Mouse (Mus musculus): ENCODE data around the gene Armc5. TPM values are rescaled to one million over a fixed set of nuclear protein-coding genes. Genes with fewer than 3 reads are reported as not detected.

Armc5 gene
- polyA plus RNA-seq, 1 experiment = 16.7 TPM

- Histone ChIP-seq H3K36me3 (ENCODE audit: control insufficient read depth, insufficient read depth) (no peaks in the 10 kb centered on the region), H3K79me3 (ENCODE audit: low read depth) (no peaks in the 10 kb centered on the region), H3K27me3 (ENCODE audit: control insufficient read depth, insufficient read depth, insufficient read length) (peaks cover 19% of the 10 kb centered on the region), H3K4me3 (ENCODE audit: insufficient read depth, poor library complexity, severe bottlenecking) (no peak overlapping the region), H3ac (ENCODE audit: control insufficient read depth, insufficient read length, low read depth) (no peak overlapping the region), H3K79me2 (ENCODE audit: control insufficient read depth, insufficient read depth) (no peaks in the 10 kb centered on the region)
- TF ChIP-seq MAX (IDR thresholded peaks at IDR 0.05) (no peak), MYOG (IDR thresholded peaks at IDR 0.05; ENCODE audit: control insufficient read depth, extremely low read depth, insufficient read length) (no peak), CTCF (IDR thresholded peaks at IDR 0.05; ENCODE audit: control insufficient read depth, insufficient read depth, insufficient read length) (peak; percentile 24), MYOD1 (IDR thresholded peaks at IDR 0.05; ENCODE audit: control insufficient read depth, insufficient read length, low read depth) (no peak), FOSL1 (IDR thresholded peaks at IDR 0.05; ENCODE audit: insufficient read depth, low read length, poor library complexity, severe bottlenecking) (no peak)
Observed at GRCm38 (mm10) chr7:128208187-128208586, 29.0 kb upstream of the Armc5 start.

DNA sequence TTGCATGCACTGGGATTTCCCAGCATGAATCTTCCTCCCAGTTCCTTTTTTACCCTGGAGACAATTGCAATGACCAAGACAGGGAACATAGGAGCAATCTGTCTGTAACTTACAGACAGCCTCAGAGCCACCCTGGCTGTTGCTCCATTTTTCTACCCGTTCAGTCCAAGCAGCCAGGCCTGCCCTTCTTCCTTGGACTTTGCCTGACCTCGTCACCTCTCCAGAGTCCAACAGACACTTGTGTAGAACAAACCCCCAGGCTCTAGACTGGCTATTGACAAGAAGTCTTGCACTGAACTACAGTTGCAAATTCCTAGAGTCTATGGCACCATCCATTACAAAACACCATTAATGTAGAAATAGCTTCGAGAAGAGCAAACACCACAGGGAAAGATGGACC lies 27.3 kb upstream of the Armc5 start:
- H3K36me3 ChIP-seq (ENCODE audit: control insufficient read depth, insufficient read depth) = no peaks in the 10 kb centered on the region

DNA sequence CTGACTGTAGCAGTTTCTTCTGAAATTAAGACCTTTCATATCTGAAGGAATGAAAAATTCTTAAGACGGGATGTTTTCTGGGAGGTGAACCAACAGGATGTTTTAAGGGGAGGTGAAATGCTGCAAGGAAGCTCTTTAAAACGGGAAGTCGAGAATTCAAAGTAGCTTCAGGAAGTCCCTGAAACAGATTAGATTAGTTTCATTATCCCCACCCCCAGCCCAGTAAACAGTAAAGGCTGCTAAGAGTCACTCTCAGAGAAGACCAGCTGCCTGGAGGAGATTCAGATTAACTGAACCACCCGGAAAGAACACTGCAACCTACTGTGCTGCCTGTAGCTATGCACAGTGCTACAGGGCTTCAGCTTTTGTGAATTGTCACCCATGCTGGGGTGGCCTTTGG lies 17.2 kb upstream of the Armc5 start:
- Histone ChIP-seq H3K4me3 (ENCODE audit: insufficient read depth, poor library complexity, severe bottlenecking) (no peak overlapping the region), H3K79me2 (ENCODE audit: control insufficient read depth, insufficient read depth) (no peaks in the 10 kb centered on the region), H3ac (ENCODE audit: control insufficient read depth, insufficient read length, low read depth) (no peak overlapping the region), H3K36me3 (ENCODE audit: control insufficient read depth, insufficient read depth) (no peaks in the 10 kb centered on the region), H3K27me3 (ENCODE audit: control insufficient read depth, insufficient read depth, insufficient read length) (peaks cover 27% of the 10 kb centered on the region), H3K79me3 (ENCODE audit: low read depth) (no peaks in the 10 kb centered on the region)
- TF ChIP-seq MAX (IDR thresholded peaks at IDR 0.05) (no peak), MYOD1 (IDR thresholded peaks at IDR 0.05; ENCODE audit: control insufficient read depth, insufficient read length, low read depth) (no peak), CTCF (IDR thresholded peaks at IDR 0.05; ENCODE audit: control insufficient read depth, insufficient read depth, insufficient read length) (no peak), MYOG (IDR thresholded peaks at IDR 0.05; ENCODE audit: control insufficient read depth, extremely low read depth, insufficient read length) (no peak), CEBPB (IDR thresholded peaks at IDR 0.05; ENCODE audit: low read depth) (no peak), USF1 (IDR thresholded peaks at IDR 0.05; ENCODE audit: low read depth) (no peak), FOSL1 (IDR thresholded peaks at IDR 0.05; ENCODE audit: insufficient read depth, low read length, poor library complexity, severe bottlenecking) (no peak)

More for the DNA sequence above, 27.3 kb upstream of the Armc5 start:
- Histone ChIP-seq H3K4me3 (ENCODE audit: insufficient read depth, poor library complexity, severe bottlenecking) (no peak overlapping the region), H3K79me2 (ENCODE audit: control insufficient read depth, insufficient read depth) (no peaks in the 10 kb centered on the region), H3ac (ENCODE audit: control insufficient read depth, insufficient read length, low read depth) (no peak overlapping the region), H3K79me3 (ENCODE audit: low read depth) (no peaks in the 10 kb centered on the region), H3K27me3 (ENCODE audit: control insufficient read depth, insufficient read depth, insufficient read length) (peaks cover 17% of the 10 kb centered on the region)
- TF ChIP-seq CEBPB (IDR thresholded peaks at IDR 0.05; ENCODE audit: low read depth) (no peak), MAX (IDR thresholded peaks at IDR 0.05) (no peak), USF1 (IDR thresholded peaks at IDR 0.05; ENCODE audit: low read depth) (no peak), FOSL1 (IDR thresholded peaks at IDR 0.05; ENCODE audit: insufficient read depth, low read length, poor library complexity, severe bottlenecking) (no peak), CTCF (IDR thresholded peaks at IDR 0.05; ENCODE audit: control insufficient read depth, insufficient read depth, insufficient read length) (no peak), MYOG (IDR thresholded peaks at IDR 0.05; ENCODE audit: control insufficient read depth, extremely low read depth, insufficient read length) (no peak), MYOD1 (IDR thresholded peaks at IDR 0.05; ENCODE audit: control insufficient read depth, insufficient read length, low read depth) (no peak)

GRCm38 (mm10) chr7:128220936-128221335 lies 16.2 kb upstream of the Armc5 start:
- Histone ChIP-seq H3ac (ENCODE audit: control insufficient read depth, insufficient read length, low read depth) (no peak overlapping the region), H3K79me3 (ENCODE audit: low read depth) (no peaks in the 10 kb centered on the region), H3K27me3 (ENCODE audit: control insufficient read depth, insufficient read depth, insufficient read length) (peaks cover 27% of the 10 kb centered on the region), H3K79me2 (ENCODE audit: control insufficient read depth, insufficient read depth) (no peaks in the 10 kb centered on the region), H3K4me3 (ENCODE audit: insufficient read depth, poor library complexity, severe bottlenecking) (no peak overlapping the region), H3K36me3 (ENCODE audit: control insufficient read depth, insufficient read depth) (no peaks in the 10 kb centered on the region)
- no peak for TF ChIP-seq MAX (IDR thresholded peaks at IDR 0.05)

DNA sequence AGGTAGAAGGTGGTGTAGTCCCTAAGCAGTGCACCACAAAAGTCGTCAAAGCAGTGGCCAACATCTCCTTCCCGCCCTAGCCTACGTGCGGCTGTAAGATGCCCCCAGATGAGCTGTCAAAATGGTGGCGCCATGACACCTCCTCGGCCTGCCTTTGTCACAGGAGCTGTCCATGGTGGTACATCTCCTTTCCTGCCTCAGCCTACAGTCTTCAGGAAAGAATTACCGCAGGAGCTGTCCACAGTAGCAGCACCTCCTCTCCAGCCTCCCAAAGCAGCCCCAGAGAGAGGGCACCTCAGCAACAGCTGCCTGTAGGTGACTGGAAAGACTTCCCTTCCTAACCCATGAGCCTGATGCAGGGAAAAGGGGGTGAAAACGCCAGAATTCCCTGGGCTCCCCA lies 5.4 kb upstream of the Armc5 start:
- no peak overlapping the region for H3ac ChIP-seq (ENCODE audit: control insufficient read depth, insufficient read length, low read depth)
- no peak for TF ChIP-seq MAX (IDR thresholded peaks at IDR 0.05)
- no peak for TF ChIP-seq USF1 (IDR thresholded peaks at IDR 0.05; ENCODE audit: low read depth)
- no peak for TF ChIP-seq CEBPB (IDR thresholded peaks at IDR 0.05; ENCODE audit: low read depth)
- TF ChIP-seq MYOG (IDR thresholded peaks at IDR 0.05; ENCODE audit: control insufficient read depth, extremely low read depth, insufficient read length) = no peak
- no peak for TF ChIP-seq MYOD1 (IDR thresholded peaks at IDR 0.05; ENCODE audit: control insufficient read depth, insufficient read length, low read depth)
- TF ChIP-seq FOSL1 (IDR thresholded peaks at IDR 0.05; ENCODE audit: insufficient read depth, low read length, poor library complexity, severe bottlenecking) = no peak
- TF ChIP-seq CTCF (IDR thresholded peaks at IDR 0.05; ENCODE audit: control insufficient read depth, insufficient read depth, insufficient read length) = no peak
- H3K79me3 ChIP-seq (ENCODE audit: low read depth) = peaks cover 3% of the 10 kb centered on the region
- H3K36me3 ChIP-seq (ENCODE audit: control insufficient read depth, insufficient read depth) = peaks cover 5% of the 10 kb centered on the region
- no peaks in the 10 kb centered on the region for H3K27me3 ChIP-seq (ENCODE audit: control insufficient read depth, insufficient read depth, insufficient read length)
- H3K4me3 ChIP-seq (ENCODE audit: insufficient read depth, poor library complexity, severe bottlenecking) = no peak overlapping the region
- peaks cover 3% of the 10 kb centered on the region for H3K79me2 ChIP-seq (ENCODE audit: control insufficient read depth, insufficient read depth)

DNA sequence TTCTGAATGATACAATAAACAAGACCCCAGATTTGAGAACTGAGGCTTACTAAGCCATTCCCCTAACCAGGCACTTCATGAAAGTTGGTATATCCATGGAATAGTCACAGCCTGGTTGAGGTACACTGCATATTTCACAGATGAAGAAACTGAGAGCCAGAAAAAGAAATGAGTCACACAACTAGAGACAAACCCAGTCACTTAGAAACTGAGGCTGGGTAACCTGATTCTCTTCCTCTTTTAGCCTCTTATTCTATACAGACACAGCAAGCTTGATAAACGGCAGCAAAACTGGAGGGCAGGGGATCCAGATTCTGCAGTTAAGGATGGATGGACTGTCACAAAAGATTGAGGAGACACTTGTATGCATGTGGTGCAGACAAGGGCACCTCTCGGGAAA lies 2.3 kb upstream of the Armc5 start:
- Histone ChIP-seq H3K36me3 (ENCODE audit: control insufficient read depth, insufficient read depth) (peaks cover 5% of the 10 kb centered on the region), H3K79me3 (ENCODE audit: low read depth) (peaks cover 5% of the 10 kb centered on the region), H3ac (ENCODE audit: control insufficient read depth, insufficient read length, low read depth) (no peak overlapping the region), H3K27me3 (ENCODE audit: control insufficient read depth, insufficient read depth, insufficient read length) (no peaks in the 10 kb centered on the region), H3K4me3 (ENCODE audit: insufficient read depth, poor library complexity, severe bottlenecking) (no peak overlapping the region), H3K79me2 (ENCODE audit: control insufficient read depth, insufficient read depth) (peaks cover 15% of the 10 kb centered on the region)
- TF ChIP-seq MYOG (IDR thresholded peaks at IDR 0.05; ENCODE audit: control insufficient read depth, extremely low read depth, insufficient read length) (no peak), CTCF (IDR thresholded peaks at IDR 0.05; ENCODE audit: control insufficient read depth, insufficient read depth, insufficient read length) (no peak)

Measured in C2C12 (cell line).